Mouse (Mus musculus) kidney, postnatal 10 days (tissue): ENCODE data around the gene Actr3b.
"Not testable (repeated sequence)": the region's sequence is repeated elsewhere in the genome, so short reads cannot be mapped to it uniquely, and the experiment has no call there.

Source experiments
- DNase-seq: peaks from one replicate; pipeline ENCODE4 v3.0.0; 2021; ENCODE audit warnings: mixed read lengths

Actr3b gene

DNA sequence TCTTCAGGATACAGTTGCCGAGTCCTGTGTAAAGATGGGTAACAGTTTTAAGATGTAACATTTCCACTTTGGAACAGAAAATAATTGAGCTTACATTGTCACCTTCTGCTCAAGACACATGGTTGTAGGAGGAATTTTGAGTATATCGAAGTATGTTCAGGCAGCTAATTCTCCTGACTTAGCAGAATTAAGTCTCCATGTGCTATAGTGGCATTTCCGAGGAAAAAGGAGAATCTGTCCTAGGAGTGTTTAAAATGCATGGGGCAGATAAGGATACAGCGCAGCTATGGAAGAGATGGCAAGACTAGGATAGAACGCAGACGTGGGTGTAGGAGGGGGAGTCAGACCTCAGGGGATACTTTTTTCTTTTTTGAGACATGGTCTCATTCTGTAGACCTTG, 31.8 kb downstream of the Actr3b start:
- no peak for DNase-seq

DNA sequence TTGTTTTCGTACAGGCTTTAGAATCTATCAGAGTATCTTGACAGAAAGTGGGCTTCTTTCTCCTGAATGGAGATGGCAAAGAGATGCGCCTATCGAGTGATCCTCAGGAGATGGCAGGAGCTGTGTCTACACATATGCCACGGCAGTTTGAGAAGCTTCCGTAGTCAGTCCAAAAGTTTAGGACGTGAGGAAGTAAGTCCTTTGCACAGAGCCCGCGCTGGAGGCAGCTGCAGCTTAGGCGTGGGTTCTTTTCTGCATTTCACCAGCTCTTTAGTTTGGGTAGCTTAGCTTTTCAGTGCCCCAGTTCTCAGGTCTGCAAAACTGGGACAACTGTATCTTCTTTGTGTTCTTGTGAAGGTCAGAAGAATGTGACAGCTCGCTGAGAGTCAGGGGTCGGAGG, 38.0 kb downstream of the Actr3b start:
- no peak for DNase-seq

DNA sequence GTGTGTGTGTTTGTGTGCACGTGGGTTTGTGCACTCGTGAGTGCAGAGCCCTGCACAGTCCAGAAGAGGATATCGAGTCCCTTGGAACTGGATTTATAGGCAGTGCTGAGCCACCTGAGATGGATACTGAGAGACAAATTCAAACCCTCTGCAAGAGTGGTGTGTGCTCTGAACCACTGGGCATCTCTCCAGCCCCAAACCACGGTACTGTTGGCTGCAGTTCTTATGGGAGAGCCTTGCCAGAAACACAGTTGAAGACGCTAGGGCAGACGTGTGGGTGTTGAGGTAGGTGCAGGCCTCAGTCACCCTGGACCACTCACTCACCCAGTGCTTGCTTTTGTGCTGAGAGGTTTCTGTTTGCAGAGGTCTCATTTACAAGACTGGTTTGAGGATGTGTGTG, 41.1 kb downstream of the Actr3b start:
- no peak for DNase-seq

DNA sequence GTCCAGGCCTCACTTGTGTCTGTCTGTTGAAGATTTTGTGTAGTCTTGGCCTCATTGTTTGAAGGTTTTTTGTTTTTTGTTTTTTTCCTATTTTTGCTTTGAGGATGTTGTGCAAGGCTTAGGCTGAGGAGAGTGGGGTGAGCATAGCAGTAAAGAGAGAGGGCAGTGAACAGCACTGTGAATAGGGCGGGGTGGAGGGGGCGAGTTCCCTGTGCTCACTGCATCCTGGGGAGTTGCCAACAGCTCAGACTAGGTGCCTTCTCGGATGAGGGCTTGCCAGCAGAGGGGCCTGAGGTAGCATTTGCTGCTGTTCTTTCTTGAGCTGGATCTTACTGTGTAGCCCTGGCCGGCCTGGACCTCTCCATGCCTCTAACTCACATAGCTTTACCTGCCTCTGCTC, 41.9 kb downstream of the Actr3b start:
- no peak for DNase-seq

DNA sequence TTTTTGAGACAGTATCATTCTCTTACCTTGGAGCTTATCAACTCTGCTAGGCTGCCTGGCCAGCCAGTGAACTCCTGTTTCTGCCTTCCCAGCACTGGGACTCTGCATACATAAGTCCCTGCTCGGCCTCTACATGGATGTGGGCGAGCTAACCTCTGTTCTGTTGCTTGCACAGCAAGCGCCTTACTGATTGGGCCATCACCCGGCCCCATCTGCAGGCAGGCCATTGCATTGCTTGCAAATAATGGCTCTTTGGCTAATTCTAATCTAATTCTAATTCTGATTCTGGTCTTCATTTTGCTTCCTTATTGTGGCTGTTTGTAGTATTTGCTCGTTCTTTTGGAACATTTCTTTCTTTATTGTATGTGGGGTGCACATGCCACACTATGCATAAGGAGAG, 44.8 kb downstream of the Actr3b start:
- no peak for DNase-seq

DNA sequence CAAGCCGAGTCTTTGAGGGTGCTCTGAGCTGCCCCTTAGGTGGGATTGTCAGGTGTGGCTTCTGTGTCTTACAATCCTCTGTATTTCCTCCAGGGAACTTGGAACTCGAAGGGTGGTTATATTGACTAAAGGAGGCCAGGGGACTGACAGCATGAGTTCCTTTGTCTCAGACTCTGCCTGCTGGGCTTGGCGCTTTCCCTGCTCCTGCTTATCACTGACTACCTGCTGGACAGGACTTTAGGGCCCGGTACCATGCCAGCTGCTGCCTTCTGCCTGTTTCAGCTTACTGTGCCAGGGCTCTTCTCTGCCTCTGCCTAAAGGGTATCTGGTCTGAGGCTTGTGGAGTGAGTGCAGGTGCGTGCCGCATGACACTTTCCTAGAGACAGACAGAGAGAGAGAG, 53.1 kb downstream of the Actr3b start:
- no peak for DNase-seq

DNA sequence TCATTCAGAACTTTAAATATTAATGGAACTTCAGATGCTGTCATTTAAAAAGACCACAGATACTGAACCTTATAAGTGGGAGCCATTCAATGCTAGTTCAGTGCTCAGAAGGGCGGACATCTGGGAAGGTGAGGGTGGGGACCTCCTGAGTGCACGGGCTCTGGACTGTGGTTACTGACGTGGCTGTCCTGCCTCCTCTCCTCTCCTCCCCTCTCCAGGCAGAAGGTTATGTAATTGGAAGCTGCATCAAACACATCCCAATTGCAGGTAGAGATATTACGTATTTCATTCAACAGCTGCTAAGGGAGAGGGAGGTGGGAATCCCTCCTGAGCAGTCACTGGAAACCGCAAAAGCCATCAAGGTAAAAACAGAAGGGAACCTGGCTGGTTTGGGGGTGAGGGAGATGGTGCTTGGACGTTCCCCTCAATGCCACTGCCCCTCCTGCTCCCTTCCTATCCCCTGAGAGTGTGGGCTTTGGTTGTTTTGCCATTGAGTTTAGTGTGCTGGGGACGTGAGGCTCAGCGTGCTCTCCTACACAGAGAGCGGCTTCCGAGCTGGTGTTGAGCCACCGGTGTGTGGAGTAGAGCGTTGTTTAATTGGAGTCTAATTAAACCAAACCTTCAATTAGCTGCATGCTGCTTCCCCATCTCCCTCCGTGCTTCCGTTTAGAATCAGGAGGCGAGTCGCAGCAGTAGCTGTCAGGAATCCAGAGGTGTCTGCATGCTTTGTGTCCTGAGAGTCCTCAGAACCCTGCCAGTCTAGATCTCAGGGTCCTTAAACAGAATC, 69.7 kb downstream of the Actr3b start:
- DNase-seq, result no peak

DNA sequence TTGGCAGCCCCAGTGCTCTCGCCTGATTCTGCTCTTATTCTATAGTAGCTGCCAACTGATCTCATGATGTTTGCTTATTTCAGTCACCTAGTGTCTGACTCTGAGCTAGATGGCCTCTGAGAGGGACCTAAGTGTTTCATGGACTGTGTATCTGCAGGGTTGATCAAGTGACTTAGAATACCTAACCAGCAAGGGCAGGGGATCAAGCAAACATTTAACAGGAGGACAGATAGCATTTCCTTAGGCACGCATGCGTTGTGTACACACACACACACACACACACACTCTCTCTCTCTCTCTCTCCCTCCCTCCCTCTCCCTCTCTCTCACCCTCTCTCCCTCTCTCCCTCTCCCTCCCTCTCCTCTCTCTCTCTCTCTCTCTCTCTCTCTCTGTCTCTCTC, 71.0 kb downstream of the Actr3b start:
- no peak for DNase-seq

DNA sequence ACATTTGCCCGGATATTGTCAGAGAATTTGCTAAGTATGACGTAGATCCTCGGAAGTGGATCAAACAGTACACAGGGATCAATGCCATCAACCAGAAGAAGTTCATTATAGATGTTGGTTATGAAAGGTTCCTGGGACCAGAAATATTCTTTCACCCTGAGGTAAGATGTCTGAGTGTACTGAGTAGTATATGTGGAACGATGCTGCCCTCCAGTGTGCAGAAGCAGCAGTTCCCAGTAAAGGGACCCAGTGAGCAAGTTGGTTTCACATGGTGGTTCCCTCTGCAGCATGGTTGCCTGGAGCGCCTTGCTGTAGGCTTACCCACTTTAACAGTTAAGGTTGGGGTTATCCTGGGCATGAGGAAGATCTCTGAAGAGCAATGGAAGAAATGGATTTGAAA, 71.8 kb downstream of the Actr3b start:
- peak; percentile 65 for DNase-seq

DNA sequence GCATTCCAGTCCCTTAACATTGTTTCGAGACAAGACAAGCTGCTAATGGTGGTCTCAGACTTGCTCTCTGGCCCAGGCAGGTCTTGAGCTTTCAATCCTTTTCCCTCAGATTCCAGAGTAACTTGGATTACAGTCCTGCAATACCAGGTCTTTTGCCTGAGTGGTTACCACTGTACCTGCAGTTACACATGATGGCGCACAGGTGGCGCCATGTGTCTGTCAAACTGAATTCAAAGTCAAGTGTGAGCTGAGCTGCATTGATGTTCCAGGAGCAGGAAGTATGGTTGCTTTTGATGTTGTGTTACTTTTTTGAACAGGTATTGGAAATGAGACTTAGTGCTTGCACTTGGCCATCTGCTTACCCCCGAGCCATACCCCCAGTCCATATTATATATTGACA, 79.6 kb downstream of the Actr3b start:
- DNase-seq, result peak; percentile 50

DNA sequence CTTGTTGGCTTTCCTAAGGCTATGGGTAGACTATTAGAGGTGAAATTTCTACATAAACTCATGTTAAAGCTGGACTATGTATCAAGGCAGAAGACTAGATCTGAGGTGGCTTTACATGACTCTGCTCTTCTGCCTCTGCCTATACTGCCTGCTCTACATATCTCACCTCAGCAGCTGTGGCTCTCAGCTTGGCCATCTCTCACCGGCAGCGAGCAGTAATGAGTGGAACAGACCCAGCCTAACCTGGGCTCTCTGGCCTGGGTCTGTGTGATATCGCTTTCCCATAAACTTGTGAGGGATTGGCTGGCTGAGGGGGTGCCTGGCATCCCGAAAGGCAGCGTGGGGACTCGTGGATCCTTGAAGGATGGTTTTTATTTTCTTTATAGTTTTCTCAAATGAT, 86.8 kb downstream of the Actr3b start:
- no peak for DNase-seq

DNA sequence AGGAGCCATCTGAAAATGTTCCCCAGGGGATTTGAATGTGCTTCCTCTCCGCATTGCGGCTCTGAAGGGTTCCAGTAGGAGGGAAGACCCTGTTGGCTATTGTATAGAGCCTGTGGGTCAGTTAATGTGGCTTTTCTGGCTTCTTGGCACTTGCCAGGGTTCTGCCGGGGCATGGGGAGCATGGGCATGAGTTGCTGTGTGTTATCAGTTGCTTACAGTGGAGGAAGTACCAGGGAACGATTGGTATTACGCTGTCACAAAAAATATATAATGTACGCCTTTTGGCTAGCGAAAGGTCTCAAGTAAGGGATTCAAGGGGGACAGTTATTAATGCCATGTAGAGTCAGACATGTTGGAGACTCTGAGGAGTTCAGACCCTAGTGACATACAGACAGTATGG, 87.4 kb downstream of the Actr3b start:
- no peak for DNase-seq

DNA sequence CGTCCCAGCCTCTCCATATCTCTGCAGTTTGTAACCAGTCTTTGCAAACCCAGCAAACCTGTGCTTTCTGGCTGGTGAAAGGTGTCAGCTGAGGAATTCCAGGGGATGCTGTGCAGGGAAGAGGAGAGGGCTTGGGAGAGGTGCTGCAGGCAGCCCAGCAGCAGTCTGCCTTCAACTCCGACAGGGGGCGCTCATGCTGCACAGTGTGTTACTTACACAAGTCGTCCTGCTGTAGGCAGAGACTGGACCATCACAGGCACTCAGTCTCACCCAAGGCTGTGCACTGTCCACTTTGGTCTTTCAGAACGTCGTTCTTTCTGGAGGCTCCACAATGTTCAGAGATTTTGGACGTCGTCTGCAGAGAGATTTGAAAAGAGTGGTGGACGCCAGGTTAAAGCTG, 88.3 kb downstream of the Actr3b start:
- peak; percentile 68 for DNase-seq

DNA sequence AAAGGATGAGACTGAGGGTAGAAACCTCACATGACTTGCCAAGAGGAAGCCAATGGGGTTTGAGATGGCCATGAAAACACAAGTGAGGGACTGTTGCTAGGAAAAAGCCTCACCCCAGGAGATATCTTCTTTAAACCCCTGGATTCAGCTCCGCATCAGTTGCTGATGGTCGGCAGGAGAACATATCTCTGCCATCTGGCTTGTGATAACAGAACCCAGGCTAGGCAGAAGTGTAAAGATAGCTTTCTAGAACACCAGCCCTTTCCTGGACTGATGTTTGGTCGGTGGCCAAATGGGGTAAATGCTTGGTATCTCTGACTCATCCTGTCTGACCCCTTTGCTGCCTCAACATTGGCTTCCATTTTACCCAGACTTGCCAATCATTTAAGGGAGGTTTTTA, 106.4 kb downstream of the Actr3b start:
- DNase-seq, result no peak

DNA sequence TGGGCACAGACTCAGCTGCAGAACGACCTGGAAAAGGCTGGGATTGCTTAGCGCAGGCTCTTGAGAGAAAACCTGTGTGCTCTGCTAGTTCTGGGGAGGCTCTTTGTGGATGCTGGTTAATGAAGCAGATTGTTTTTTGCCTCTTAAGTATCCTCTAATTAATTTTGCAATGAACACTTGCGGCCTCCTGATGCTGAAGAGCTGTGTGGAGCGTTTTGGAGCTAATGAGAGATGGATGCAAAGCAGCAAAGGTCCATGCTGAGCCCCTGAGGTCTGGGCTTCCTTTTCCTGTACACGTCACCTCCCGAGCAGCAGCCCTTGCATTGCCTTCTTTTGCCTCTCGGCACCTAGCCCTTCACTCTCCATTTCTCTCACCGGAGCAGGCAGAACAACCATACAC, 110.1 kb downstream of the Actr3b start:
- no peak for DNase-seq

DNA sequence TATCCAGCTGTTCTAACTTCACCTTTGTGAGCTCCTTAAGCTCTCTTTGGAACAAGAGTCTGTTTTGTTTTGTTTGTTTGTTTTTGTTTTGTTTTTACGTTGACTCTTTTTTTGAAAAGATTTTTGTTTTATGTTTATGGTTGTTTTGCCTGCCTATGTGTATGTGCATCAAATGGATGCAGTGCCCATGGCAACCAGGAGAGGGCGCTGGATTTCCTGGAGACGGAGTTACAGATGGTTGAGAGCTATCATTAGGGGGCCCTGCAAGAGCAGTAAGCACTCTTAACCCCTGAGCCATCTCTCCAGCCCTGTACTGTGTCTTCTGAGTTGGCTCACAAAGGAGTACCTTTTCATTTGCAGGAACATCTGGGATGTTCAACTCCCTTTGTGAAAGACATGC, 110.8 kb downstream of the Actr3b start:
- no peak for DNase-seq

DNA sequence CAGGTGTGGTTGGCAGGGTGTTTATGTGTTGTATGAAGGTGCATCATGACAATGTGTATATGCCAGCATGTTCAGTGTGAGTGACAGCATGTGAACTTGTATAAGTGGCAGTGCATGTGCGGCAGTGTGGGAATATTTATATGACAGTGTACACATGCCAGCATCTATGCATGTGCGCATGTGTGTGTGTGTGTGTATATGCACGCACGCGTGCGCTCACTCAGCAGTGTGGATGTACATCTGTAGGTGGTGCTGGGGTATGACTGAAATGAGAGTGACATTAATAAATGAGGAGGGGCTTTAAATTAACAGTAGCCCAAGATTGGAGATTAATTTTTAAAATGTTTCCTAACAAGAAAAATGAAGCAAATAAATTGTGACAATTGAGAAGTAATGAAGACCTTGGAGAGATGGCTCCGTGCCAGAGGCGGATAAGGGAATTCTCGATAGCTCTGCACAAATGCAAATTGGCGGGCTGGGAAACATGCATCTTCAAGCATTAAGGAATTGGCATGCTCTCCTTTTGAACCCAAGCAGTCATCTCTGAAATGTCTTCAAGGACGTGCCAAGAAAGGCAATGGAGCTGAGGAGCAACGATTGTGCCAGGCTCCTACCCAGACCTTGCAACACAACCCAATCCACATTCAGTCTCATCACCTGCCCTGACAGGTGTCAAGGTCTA, 111.7 kb downstream of the Actr3b start:
- DNase-seq, result no peak

DNA sequence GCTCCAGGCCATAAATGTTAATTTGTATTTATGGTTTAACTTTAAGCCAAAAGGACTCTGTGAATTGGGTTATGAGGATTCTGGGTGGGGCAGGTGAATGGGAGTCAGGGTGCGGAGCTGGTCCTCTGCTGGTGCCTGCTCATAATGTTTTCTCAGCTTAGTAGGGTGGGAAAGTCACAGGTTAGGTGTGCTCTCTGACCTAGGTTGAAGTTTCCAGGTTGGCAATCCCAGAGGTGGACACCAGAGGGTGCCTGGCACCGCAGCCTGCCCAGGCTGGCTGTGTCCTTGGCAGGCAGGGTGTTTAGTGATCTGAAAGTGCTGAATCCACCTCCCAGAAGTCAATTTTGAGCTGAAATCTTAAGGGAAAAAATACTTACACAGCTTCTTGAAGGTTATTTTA, 113.2 kb downstream of the Actr3b start:
- DNase-seq, result peak; percentile 27

DNA sequence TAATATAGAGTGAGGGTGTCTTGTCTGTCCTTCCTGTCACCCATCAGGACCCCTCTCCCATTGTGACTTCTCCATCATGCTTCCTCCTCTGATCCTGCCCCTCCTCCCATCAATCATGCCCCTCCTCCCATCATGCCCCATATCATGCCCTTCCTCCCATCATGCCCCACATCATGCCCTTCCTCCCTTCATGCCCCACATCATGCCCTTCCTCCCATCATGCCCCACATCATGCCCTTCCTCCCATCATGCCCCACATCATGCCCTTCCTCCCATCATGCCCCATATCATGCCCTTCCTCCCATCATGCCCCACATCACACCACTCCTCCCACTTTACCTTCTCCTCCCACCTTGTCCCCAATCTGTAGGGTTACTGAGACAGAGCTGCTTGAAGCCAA, 116.1 kb downstream of the Actr3b start:
- not testable (repeated sequence) for DNase-seq

DNA sequence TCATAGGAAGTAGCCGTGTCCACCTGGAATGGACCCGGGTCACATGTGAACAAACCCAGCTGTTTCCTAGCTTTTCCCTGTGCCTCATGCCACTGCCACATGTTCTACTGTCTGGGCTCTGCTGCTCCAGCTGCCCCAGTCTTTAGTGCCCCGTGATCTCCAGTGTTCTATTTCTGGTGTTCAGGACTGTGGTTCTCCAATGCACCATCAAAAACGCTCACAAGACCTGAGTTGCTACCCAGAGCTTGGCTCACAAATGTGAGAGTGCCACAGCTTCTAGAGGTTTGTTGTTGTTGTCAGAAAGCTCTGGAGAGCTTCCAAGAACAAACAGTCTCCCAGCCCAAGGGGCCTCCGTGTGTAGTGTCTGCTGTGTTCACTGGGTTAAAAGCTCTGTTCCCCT, 117.5 kb downstream of the Actr3b start:
- no peak for DNase-seq

DNA sequence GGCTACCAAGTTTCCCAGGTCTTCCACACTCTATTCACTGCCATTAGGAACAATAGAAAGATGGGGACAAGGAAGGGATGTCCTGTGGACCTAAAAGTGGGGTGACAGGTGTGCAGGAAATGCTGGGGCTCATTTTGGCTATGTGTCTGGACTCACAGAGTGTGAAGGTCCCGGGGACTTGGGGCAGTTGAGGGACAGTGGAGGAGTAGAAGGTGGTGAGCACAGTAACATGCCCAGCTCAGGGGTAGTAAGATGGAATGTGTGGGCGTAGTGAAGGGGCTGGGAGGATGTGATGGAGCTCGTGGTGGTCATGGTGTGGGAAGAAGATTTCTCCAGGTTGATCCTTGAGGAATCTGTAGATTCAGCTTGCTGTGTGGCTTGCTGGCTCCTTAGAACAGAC, 118.2 kb downstream of the Actr3b start:
- DNase-seq, result no peak

DNA sequence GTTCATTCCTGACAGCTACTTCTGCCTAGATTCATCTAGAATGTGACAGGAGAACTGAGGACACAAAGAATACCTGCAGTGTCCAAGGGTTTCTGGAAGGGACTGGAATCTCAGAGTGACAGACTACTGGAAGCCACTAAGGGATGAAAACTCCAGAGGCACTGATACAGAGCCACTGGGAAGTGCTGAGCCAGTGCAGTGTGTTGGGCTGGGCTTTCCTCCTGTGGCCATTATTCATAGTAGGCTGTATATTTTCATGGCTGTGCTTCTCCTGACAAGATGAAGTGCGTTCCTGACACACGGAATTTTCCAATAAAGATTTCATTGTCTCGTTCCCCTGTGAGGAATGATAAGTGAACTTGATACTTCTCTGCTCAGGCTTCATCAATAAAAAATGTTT, 126.9 kb downstream of the Actr3b start:
- DNase-seq, result no peak

DNA sequence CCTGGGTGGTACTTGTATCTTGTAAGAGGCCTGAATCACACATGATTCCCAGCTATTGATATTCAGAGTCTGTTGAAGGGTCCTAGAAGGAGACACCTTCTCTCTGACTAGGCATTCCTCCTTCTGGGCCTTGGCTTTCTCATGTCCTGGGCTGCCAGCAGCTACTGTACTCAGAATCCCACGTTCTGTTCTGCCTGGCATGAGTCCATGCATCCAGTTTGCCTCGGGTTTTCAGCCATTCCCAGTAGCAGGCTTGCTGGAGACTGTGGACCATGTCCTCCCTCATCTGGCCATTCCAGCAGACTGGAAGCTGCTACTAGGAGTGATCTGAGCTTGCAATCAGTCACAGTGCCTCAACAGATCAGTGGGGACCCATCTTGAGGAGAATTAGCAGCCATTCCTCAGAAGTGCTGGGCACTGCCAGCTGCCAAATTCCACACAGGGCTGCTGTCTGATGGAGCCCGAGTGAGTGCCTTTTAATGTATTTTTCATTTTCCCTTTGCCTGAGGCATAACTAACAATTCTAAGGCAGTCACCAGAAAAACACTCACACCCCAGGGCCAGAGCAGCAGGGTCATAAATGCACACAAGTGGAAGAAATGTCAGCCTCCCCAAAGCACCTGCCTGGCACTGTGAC, 130.1 kb downstream of the Actr3b start:
- DNase-seq, result no peak

DNA sequence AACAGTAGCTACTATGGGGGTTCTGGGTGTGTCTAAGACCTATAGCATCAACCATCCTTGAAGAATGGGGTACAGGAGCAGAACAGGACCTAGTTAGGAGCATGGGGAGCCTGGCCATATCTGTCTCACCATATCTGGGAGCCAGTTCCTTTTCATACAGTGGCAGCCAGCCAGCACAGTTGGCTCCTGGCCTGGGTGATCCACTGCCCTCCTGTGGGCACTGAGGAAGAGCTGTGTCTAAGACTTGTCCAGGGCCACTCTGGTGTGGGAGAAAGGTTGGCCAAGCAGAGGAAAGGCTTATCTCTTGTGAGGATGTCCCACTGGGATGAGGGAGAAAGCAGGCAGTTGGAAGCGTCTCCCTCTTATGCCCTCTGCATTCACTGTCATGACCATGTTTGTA, 131.5 kb downstream of the Actr3b start:
- peak; percentile 59 for DNase-seq
